Mouse (Mus musculus): ENCODE results near the gene Vps37c.

Gene Vps37c

DNA sequence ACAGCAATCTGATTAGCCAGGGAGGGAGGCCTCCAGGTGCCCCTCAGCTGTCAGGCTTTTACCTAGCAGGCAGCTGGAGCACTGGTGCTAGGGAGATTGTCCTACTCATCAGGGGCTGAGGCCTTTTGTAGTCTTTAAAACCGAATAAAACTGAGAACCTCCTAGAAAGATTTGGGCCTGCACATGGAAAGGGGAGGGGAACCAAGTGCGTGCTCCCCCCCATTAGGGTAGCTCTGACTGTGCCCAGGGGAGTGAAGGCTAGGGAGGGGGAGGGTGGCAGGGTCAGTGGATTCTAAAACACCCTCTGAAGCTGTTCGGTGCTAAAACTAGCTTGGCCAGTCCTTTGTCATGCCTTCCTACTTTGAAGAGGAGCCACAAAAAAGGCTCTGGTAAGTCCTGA is 32.0 kb downstream of the Vps37c start:
- no peaks in the 10 kb centered on the region for H3K36me3 ChIP-seq (ENCODE audit: insufficient read depth, low read length)
- H3K4me3 ChIP-seq (replicated peaks; ENCODE audit: low read length), result no peak overlapping the region
- H3K9me3 ChIP-seq (ENCODE audit: low read length), result no peaks in the 10 kb centered on the region
- H3K27me3 ChIP-seq (ENCODE audit: insufficient read depth, low read length), result peaks cover 8% of the 10 kb centered on the region; the same call in 1 of the 2 replicates
- TF ChIP-seq POU5F1 (IDR thresholded peaks at IDR 0.05; ENCODE audit: borderline replicate concordance, low read length) (no peak), CTCF (conservative IDR thresholded peaks at IDR 0.05; ENCODE audit: low read length) (no peak), NANOG (IDR thresholded peaks at IDR 0.05; ENCODE audit: borderline replicate concordance, low read length) (no peak)
- H3K4me1 ChIP-seq (replicated peaks; ENCODE audit: low read depth, low read length), result peaks cover 48% of the 10 kb centered on the region

GRCm38 (mm10) chr19:10721064-10721463 is 32.5 kb downstream of the Vps37c start:
- Histone ChIP-seq H3K4me3 (replicated peaks; ENCODE audit: low read length) (no peak overlapping the region), H3K4me1 (replicated peaks; ENCODE audit: low read depth, low read length) (peaks cover 46% of the 10 kb centered on the region), H3K9me3 (ENCODE audit: low read length) (no peaks in the 10 kb centered on the region), H3K27me3 (ENCODE audit: insufficient read depth, low read length) (peaks cover 13% of the 10 kb centered on the region; the same call in 1 of the 2 replicates), H3K36me3 (ENCODE audit: insufficient read depth, low read length) (no peaks in the 10 kb centered on the region)
- TF ChIP-seq POU5F1 (IDR thresholded peaks at IDR 0.05; ENCODE audit: borderline replicate concordance, low read length) (no peak), CTCF (conservative IDR thresholded peaks at IDR 0.05; ENCODE audit: low read length) (no peak), NANOG (IDR thresholded peaks at IDR 0.05; ENCODE audit: borderline replicate concordance, low read length) (no peak)

DNA sequence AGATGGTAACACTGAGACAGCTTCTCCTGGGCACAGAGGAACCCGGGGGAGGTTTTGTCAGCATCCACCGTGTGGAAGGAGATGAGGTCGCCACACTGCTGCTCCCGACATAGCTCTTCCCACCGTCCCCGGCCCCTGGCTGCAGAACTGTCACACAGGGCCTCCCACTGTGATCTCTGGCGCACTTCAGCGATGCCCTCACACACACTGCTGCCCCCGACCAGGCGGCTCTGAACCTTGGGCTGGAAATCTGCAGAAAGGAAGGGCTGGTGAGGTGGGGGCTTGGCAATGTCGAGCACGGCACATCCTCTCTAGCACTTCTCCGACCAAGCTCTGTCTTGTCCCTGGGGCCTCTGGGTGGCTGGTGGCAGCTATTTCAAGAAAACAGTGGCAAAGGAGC is 34.5 kb downstream of the Vps37c start:
- Histone ChIP-seq H3K4me1 (replicated peaks; ENCODE audit: low read depth, low read length) (peaks cover 46% of the 10 kb centered on the region), H3K9me3 (ENCODE audit: low read length) (no peaks in the 10 kb centered on the region), H3K4me3 (replicated peaks; ENCODE audit: low read length) (peak overlapping the region; percentile 35; the same call in 1 of the 2 replicates), H3K36me3 (ENCODE audit: insufficient read depth, low read length) (no peaks in the 10 kb centered on the region), H3K27me3 (ENCODE audit: insufficient read depth, low read length) (peaks cover 16% of the 10 kb centered on the region; the same call in 1 of the 2 replicates)
- TF ChIP-seq POU5F1 (IDR thresholded peaks at IDR 0.05; ENCODE audit: borderline replicate concordance, low read length) (no peak), NANOG (IDR thresholded peaks at IDR 0.05; ENCODE audit: borderline replicate concordance, low read length) (no peak), CTCF (conservative IDR thresholded peaks at IDR 0.05; ENCODE audit: low read length) (no peak)

- Histone ChIP-seq H3K4me3 (replicated peaks; ENCODE audit: low read length) (0 out of 2 replicates have a peak overlapping the region, but pooled peaks have one; percentile 35), H3K9me3 (ENCODE audit: low read length) (no peaks in the 10 kb centered on the region), H3K4me1 (replicated peaks; ENCODE audit: low read depth, low read length) (peaks cover 46% of the 10 kb centered on the region), H3K27me3 (ENCODE audit: insufficient read depth, low read length) (peaks cover 16% of the 10 kb centered on the region; the same call in 1 of the 2 replicates), H3K36me3 (ENCODE audit: insufficient read depth, low read length) (no peaks in the 10 kb centered on the region)
- no peak for TF ChIP-seq POU5F1 (IDR thresholded peaks at IDR 0.05; ENCODE audit: borderline replicate concordance, low read length)
- no peak for TF ChIP-seq NANOG (IDR thresholded peaks at IDR 0.05; ENCODE audit: borderline replicate concordance, low read length)
- no peak for TF ChIP-seq CTCF (conservative IDR thresholded peaks at IDR 0.05; ENCODE audit: low read length)
Measured at GRCm38 (mm10) chr19:10723649-10724048, 35.1 kb downstream of the Vps37c start.

DNA sequence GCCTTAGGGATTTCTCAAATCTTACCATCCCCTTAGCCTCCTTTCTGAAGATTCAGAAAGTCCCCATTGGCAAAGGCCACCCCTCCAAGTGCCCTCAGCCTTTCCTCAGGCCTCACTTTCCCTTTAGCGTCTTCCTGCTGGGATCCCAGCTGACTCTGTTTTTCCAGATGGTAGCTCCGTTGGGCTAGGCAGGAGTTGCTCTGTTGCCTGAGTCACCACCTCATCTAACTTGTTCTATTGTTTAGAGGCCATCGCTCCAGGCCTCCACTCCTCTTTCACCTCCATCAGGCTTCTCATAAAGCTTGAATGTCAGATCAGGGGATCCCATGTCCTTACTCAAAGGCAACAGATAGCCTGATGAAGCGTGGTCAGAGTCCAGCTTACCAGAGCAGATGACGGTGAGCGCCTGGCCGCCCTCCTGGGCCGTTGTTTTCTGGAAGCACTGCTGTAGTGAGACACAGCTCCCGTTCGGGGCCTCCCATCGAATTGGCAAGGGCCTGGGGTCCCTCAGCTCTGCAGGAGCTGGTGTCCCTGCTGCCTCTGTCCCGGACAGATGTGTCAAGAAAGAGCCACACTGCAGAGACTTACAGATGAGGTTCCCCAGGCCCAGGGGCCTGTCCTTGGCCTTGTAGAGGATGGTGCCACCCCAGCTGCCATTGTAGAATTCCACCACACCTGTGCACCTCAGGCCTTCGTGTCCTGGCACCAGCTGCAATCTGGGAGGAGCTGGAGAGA is 36.3 kb downstream of the Vps37c start:
- Histone ChIP-seq H3K4me3 (replicated peaks; ENCODE audit: low read length) (no peak overlapping the region), H3K9me3 (ENCODE audit: low read length) (no peaks in the 10 kb centered on the region), H3K4me1 (replicated peaks; ENCODE audit: low read depth, low read length) (peaks cover 41% of the 10 kb centered on the region), H3K36me3 (ENCODE audit: insufficient read depth, low read length) (no peaks in the 10 kb centered on the region), H3K27me3 (ENCODE audit: insufficient read depth, low read length) (peaks cover 16% of the 10 kb centered on the region; the same call in 1 of the 2 replicates)
- TF ChIP-seq NANOG (IDR thresholded peaks at IDR 0.05; ENCODE audit: borderline replicate concordance, low read length) (no peak), CTCF (conservative IDR thresholded peaks at IDR 0.05; ENCODE audit: low read length) (no peak), POU5F1 (IDR thresholded peaks at IDR 0.05; ENCODE audit: borderline replicate concordance, low read length) (no peak)

DNA sequence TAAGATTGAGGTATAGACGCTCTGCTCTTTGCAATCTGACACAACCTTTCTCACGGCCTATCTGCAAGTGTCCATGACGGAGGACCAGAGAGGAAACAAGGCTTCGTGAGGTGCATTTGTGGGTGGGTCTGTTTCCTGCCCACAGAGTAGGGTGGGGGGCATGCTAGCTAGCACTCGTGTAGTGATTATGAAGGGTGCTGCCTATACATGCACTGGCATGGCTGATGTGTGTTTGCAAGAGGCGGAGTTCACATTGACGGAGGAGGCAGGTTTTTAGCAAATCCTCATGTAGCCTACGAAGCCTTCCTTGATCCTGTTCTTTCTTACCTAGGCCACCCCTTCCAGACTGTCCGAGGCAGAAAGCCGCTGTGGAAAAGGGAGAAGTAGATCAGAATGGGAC is 41.4 kb downstream of the Vps37c start:
- Histone ChIP-seq H3K9me3 (ENCODE audit: low read length) (no peaks in the 10 kb centered on the region), H3K4me3 (replicated peaks; ENCODE audit: low read length) (no peak overlapping the region)
- TF ChIP-seq CTCF (conservative IDR thresholded peaks at IDR 0.05; ENCODE audit: low read length) (no peak), NANOG (IDR thresholded peaks at IDR 0.05; ENCODE audit: borderline replicate concordance, low read length) (no peak), POU5F1 (IDR thresholded peaks at IDR 0.05; ENCODE audit: borderline replicate concordance, low read length) (no peak)

DNA sequence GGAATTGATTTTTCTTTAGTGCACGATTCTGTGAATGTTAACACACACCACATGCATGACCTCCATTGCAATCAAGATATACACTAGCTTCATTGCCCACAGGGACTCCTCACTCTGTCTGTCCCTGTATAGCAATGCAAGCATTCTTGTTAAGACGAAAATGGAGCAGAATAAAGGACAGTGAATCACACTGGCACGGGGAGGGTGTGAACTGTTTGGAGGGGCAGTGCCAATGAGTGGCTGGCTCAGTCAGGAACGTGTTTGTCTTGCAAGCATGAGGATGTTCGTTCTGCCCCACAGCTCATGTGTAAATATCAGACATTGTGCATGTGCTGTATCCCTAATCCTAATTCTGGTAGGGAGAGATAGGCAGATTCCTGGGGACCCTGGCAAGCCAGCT is 41.9 kb downstream of the Vps37c start:
- Histone ChIP-seq H3K36me3 (ENCODE audit: insufficient read depth, low read length) (no peaks in the 10 kb centered on the region), H3K4me3 (replicated peaks; ENCODE audit: low read length) (no peak overlapping the region), H3K9me3 (ENCODE audit: low read length) (no peaks in the 10 kb centered on the region), H3K27me3 (ENCODE audit: insufficient read depth, low read length) (peaks cover 24% of the 10 kb centered on the region), H3K4me1 (replicated peaks; ENCODE audit: low read depth, low read length) (no peaks in the 10 kb centered on the region)
- TF ChIP-seq NANOG (IDR thresholded peaks at IDR 0.05; ENCODE audit: borderline replicate concordance, low read length) (no peak), CTCF (conservative IDR thresholded peaks at IDR 0.05; ENCODE audit: low read length) (no peak), POU5F1 (IDR thresholded peaks at IDR 0.05; ENCODE audit: borderline replicate concordance, low read length) (no peak)

More for the DNA sequence above, 41.4 kb downstream of the Vps37c start:
- Histone ChIP-seq H3K27me3 (ENCODE audit: insufficient read depth, low read length) (peaks cover 19% of the 10 kb centered on the region), H3K4me1 (replicated peaks; ENCODE audit: low read depth, low read length) (peaks cover 3% of the 10 kb centered on the region), H3K36me3 (ENCODE audit: insufficient read depth, low read length) (no peaks in the 10 kb centered on the region)

DNA sequence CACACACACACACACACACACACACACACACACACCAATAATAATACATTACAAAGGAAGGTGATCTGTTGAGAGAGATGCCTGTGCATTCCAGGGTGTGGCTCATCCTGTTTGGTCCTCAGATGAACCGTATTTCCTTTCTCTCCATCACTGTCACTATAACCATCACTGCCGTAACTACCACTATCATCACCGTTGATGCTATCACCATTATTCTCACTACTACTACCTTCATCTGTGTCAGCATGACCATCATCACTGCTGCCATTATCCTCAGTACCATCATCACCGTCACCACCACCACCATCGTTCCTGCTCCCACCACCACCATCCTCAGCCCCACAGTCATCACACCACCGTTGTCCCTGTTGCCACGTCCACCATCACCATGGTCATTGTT is 43.4 kb downstream of the Vps37c start:
- H3K36me3 ChIP-seq (ENCODE audit: insufficient read depth, low read length), result no peaks in the 10 kb centered on the region
- no peak for TF ChIP-seq CTCF (conservative IDR thresholded peaks at IDR 0.05; ENCODE audit: low read length)
- no peaks in the 10 kb centered on the region for H3K9me3 ChIP-seq (ENCODE audit: low read length)
- peaks cover 22% of the 10 kb centered on the region for H3K27me3 ChIP-seq (ENCODE audit: insufficient read depth, low read length)
- no peaks in the 10 kb centered on the region for H3K4me1 ChIP-seq (replicated peaks; ENCODE audit: low read depth, low read length)
- H3K4me3 ChIP-seq (replicated peaks; ENCODE audit: low read length), result no peak overlapping the region

DNA sequence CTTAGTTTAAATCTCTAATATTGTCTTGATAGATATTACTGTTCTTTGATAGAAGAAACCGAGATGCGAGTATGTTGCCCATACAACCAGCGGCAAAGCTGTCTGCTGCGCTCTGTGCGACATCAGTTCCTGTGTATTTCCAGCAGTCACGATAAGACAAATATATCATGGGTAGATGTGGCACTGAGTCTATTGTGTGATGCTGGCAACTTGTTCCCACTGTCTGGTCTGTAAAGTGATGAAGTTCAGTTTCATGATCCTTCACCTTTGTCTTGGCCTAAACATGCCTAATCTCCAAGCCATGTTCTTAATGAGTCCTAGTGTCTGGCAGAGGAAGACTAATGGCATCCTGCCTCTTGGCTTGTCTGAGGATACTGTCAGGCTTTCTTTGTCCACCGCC is 44.2 kb downstream of the Vps37c start:
- no peaks in the 10 kb centered on the region for H3K36me3 ChIP-seq (ENCODE audit: insufficient read depth, low read length)
- H3K27me3 ChIP-seq (ENCODE audit: insufficient read depth, low read length), result peaks cover 22% of the 10 kb centered on the region
- TF ChIP-seq CTCF (conservative IDR thresholded peaks at IDR 0.05; ENCODE audit: low read length), result no peak
- TF ChIP-seq NANOG (IDR thresholded peaks at IDR 0.05; ENCODE audit: borderline replicate concordance, low read length), result no peak
- no peak for TF ChIP-seq POU5F1 (IDR thresholded peaks at IDR 0.05; ENCODE audit: borderline replicate concordance, low read length)
- H3K9me3 ChIP-seq (ENCODE audit: low read length), result no peaks in the 10 kb centered on the region
- H3K4me3 ChIP-seq (replicated peaks; ENCODE audit: low read length), result no peak overlapping the region
- H3K4me1 ChIP-seq (replicated peaks; ENCODE audit: low read depth, low read length), result no peaks in the 10 kb centered on the region
